Mouse (Mus musculus) E14TG2a.4 (cell line): Measurements from ENCODE around the gene Slc38a9.
"Not testable (repeated sequence)": the region's sequence is repeated elsewhere in the genome, so short reads cannot be mapped to it uniquely, and the experiment has no call there.

Source experiments
- CTCF ChIP-seq: conservative IDR thresholded peaks from 2 replicates; pipeline ENCODE4 v1.5.1; 2014; ENCODE audit warnings: low read length
- NANOG ChIP-seq: IDR thresholded peaks from 2 replicates; pipeline ENCODE4 v1.6.1; 2014; ENCODE audit warnings: borderline replicate concordance, low read length, mixed read lengths

DNA sequence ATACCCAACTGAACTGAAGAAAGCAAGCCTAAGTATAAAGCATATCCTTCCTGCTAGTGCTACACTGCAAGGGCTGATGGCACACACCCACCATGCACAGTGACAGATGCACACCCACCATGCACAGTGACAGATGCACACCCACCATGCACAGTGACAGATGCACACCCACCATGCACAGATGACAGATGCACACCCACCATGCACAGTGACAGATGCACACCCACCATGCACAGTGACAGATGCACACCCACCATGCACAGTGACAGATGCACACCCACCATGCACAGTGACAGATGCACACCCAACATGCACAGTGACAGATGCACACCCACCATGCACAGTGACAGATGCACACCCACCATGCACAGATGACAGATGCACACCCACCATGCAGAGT, 63.7 kb downstream of the Slc38a9 start:
- not testable (repeated sequence) for TF ChIP-seq CTCF, NANOG
